Mouse (Mus musculus): ENCODE measurements around the gene Rab11b. TPM values are rescaled to one million over a fixed set of nuclear protein-coding genes. Genes with fewer than 3 reads are reported as not detected.
"Not testable (repeated sequence)": the region's sequence is repeated elsewhere in the genome, so short reads cannot be mapped to it uniquely, and the experiment has no call there.

The Rab11b gene
- polyA plus RNA-seq, 1 experiment: 510 TPM

DNA sequence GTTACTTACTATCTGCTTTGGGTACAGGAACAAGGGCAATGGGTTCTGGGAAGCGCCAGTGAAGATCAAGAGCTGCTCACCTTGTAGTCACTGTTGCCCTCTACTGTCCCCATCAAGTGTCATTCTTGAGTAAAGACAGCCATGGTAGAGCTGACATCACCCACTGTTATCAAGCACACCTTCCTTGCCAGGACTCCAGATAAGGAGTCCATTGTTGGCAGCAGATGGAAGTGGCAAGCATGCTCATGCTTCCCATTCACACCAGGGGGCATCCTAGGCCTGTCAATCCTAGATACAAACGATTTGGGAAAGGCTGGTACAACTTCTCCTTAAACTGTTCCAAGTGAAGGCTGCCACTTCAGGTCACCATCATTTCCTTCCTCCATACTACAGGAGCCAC, 14.3 kb downstream of the Rab11b start:
- Histone ChIP-seq H3K27ac (ENCODE audit: insufficient read depth, low read length) (no peak overlapping the region), H3K4me3 (replicated peaks; ENCODE audit: insufficient read depth, low read depth, low read length) (no peak overlapping the region), H3K4me1 (ENCODE audit: control insufficient read depth, insufficient read depth, low read length) (peaks cover 6% of the 10 kb centered on the region; the same call in 1 of the 2 replicates), H3K27me3 (ENCODE audit: control insufficient read depth, insufficient read depth, low read length) (no peaks in the 10 kb centered on the region)
- WGBS: 46% methylated on average over 2 of the region's 2 CpGs
- no peak for DNase-seq
- TF ChIP-seq POLR2A (IDR thresholded peaks at IDR 0.05; ENCODE audit: borderline replicate concordance, insufficient read depth, low read length) (no peak), CTCF (IDR thresholded peaks at IDR 0.05; ENCODE audit: borderline replicate concordance, insufficient read depth, low read depth, low read length) (peak; percentile 36; the same call in 1 of the 2 replicates)

DNA sequence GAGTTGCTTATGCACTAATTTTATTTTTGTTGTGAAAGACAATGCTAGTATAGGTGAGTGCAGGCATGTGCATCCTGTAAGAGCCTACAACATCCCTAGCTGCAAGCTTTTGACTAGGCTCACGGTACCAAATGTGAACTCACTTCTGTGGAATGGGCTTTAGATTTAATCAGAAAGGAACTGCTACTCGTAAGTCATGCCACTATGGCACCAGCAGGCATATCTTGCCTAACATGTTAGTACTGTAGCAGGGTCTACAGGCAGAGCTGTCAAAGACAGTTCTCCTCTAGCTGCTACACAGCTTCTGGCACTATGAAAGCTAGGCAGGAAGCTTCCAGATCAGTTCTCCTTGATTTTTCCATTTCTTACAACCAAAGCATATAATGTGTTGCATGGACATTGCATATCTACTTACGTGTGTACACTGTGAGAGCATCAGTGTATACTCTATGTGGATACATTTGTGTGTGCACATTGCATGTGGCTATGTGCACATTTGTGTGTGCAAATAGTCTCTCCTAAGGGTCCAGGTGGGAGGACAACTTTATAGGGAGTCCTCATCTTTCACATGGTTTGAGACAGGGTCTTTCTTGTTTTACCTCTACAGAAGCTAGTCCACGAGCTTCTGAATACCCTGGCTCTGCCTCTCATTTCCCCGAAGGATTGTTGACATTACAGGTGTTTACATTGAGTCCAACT, 15.5 kb downstream of the Rab11b start:
- H3K4me1 ChIP-seq (ENCODE audit: control insufficient read depth, insufficient read depth, low read length): peaks cover 6% of the 10 kb centered on the region; the same call in 1 of the 2 replicates
- no peak for TF ChIP-seq POLR2A (IDR thresholded peaks at IDR 0.05; ENCODE audit: borderline replicate concordance, insufficient read depth, low read length)
- TF ChIP-seq CTCF (IDR thresholded peaks at IDR 0.05; ENCODE audit: borderline replicate concordance, insufficient read depth, low read depth, low read length): no peak
- no peaks in the 10 kb centered on the region for H3K27me3 ChIP-seq (ENCODE audit: control insufficient read depth, insufficient read depth, low read length)
- WGBS: 85% methylated on average over 5 of the region's 5 CpGs
- no peak for DNase-seq
- no peak overlapping the region for H3K27ac ChIP-seq (ENCODE audit: insufficient read depth, low read length)
- H3K4me3 ChIP-seq (replicated peaks; ENCODE audit: insufficient read depth, low read depth, low read length): no peak overlapping the region

- Histone ChIP-seq H3K27me3 (ENCODE audit: control insufficient read depth, insufficient read depth, low read length) (no peaks in the 10 kb centered on the region), H3K4me3 (replicated peaks; ENCODE audit: insufficient read depth, low read depth, low read length) (no peak overlapping the region), H3K27ac (ENCODE audit: insufficient read depth, low read length) (no peak overlapping the region), H3K4me1 (ENCODE audit: control insufficient read depth, insufficient read depth, low read length) (peaks cover 6% of the 10 kb centered on the region; the same call in 1 of the 2 replicates)
- DNase-seq: no peak
- TF ChIP-seq CTCF (IDR thresholded peaks at IDR 0.05; ENCODE audit: borderline replicate concordance, insufficient read depth, low read depth, low read length) (no peak), POLR2A (IDR thresholded peaks at IDR 0.05; ENCODE audit: borderline replicate concordance, insufficient read depth, low read length) (no peak)
- 91% methylated on average over 1 of the region's 1 CpGs for WGBS
Observed at GRCm38 (mm10) chr17:33742420-33742819, 17.9 kb downstream of the Rab11b start.

DNA sequence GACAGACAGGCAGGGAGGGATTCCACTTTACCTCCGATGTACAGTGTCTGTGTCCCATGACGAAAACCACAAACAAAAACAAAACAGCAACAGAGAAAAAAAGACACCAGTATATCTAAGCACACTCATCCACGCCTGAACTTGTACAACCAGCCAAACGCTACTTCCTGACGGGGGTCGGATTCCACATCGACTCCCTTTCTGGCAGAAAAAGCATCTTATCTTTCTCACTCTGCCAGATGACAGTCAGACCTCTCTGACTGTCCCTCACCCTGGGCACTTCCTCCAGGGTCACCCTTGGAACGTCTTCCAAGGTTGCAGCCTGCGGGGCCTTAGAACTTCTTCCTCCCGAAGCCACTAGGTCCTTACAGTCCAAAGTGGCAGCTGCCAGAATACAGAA, 26.8 kb downstream of the Rab11b start:
- not testable (repeated sequence) for H3K27ac ChIP-seq (ENCODE audit: insufficient read depth, low read length); H3K27me3 ChIP-seq (ENCODE audit: control insufficient read depth, insufficient read depth, low read length); H3K4me1 ChIP-seq (ENCODE audit: control insufficient read depth, insufficient read depth, low read length); H3K4me3 ChIP-seq (replicated peaks; ENCODE audit: insufficient read depth, low read depth, low read length); DNase-seq
- 71% methylated on average over 10 of the region's 10 CpGs for WGBS

- not testable (repeated sequence) for DNase-seq; H3K27me3 ChIP-seq (ENCODE audit: control insufficient read depth, insufficient read depth, low read length); H3K27ac ChIP-seq (ENCODE audit: insufficient read depth, low read length); H3K4me1 ChIP-seq (ENCODE audit: control insufficient read depth, insufficient read depth, low read length); H3K4me3 ChIP-seq (replicated peaks; ENCODE audit: insufficient read depth, low read depth, low read length)
- whole genome bisulfite sequencing: 32% methylated on average over 9 of the region's 9 CpGs
Observed at GRCm38 (mm10) chr17:33732556-33733083, 27.7 kb downstream of the Rab11b start.

DNA sequence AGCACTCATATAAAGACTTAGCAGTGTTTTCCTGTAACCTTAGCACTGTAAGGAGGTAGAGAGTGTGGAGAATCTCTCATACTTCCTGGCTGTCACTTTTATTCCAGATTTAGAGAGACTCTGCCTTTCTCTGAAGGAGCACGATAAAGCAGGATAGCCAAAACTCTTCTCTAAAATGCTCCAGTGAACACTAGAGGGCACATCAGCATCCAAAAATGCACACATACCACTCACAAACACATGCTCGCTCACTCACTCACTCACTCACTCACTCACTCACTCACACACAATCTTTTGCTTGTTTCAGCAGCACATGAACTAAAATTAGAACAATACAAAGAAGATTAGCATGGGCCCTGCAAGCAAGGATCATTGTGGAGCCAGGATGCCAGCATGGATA, 31.1 kb downstream of the Rab11b start:
- TF ChIP-seq POLR2A (IDR thresholded peaks at IDR 0.05; ENCODE audit: borderline replicate concordance, insufficient read depth, low read length) (no peak), CTCF (IDR thresholded peaks at IDR 0.05; ENCODE audit: borderline replicate concordance, insufficient read depth, low read depth, low read length) (no peak)
- Histone ChIP-seq H3K27me3 (ENCODE audit: control insufficient read depth, insufficient read depth, low read length) (no peaks in the 10 kb centered on the region; the same call in 1 of the 2 replicates), H3K4me1 (ENCODE audit: control insufficient read depth, insufficient read depth, low read length) (no peaks in the 10 kb centered on the region), H3K4me3 (replicated peaks; ENCODE audit: insufficient read depth, low read depth, low read length) (no peak overlapping the region), H3K27ac (ENCODE audit: insufficient read depth, low read length) (no peak overlapping the region)
- DNase-seq: no peak
- 42% methylated on average over 2 of the region's 2 CpGs for WGBS

DNA sequence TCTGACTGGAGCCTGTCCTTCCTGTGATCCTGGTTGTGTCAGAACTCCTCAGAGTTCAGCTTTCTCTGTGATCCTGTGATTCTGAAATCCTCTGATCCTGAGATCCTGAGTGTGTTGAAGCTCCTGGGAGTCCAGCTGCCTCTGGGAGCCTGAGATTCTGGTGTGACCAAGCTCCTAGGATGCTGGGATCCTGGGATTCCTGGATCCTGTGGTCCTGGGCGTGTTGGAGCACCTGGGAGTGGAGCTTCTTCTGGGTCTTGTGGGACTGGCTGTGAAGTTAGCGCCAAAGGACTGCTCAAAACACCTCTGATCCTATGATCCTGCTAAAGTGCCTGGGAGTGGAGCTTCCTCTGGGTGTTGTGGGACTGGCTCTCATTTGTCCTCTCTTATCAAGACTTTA, 31.9 kb downstream of the Rab11b start:
- Histone ChIP-seq H3K4me1 (ENCODE audit: control insufficient read depth, insufficient read depth, low read length) (no peaks in the 10 kb centered on the region), H3K4me3 (replicated peaks; ENCODE audit: insufficient read depth, low read depth, low read length) (no peak overlapping the region), H3K27me3 (ENCODE audit: control insufficient read depth, insufficient read depth, low read length) (no peaks in the 10 kb centered on the region; the same call in 1 of the 2 replicates), H3K27ac (ENCODE audit: insufficient read depth, low read length) (no peak overlapping the region)
- TF ChIP-seq POLR2A (IDR thresholded peaks at IDR 0.05; ENCODE audit: borderline replicate concordance, insufficient read depth, low read length) (no peak), CTCF (IDR thresholded peaks at IDR 0.05; ENCODE audit: borderline replicate concordance, insufficient read depth, low read depth, low read length) (no peak)
- WGBS: 70% methylated on average over 2 of the region's 2 CpGs
- no peak for DNase-seq

DNA sequence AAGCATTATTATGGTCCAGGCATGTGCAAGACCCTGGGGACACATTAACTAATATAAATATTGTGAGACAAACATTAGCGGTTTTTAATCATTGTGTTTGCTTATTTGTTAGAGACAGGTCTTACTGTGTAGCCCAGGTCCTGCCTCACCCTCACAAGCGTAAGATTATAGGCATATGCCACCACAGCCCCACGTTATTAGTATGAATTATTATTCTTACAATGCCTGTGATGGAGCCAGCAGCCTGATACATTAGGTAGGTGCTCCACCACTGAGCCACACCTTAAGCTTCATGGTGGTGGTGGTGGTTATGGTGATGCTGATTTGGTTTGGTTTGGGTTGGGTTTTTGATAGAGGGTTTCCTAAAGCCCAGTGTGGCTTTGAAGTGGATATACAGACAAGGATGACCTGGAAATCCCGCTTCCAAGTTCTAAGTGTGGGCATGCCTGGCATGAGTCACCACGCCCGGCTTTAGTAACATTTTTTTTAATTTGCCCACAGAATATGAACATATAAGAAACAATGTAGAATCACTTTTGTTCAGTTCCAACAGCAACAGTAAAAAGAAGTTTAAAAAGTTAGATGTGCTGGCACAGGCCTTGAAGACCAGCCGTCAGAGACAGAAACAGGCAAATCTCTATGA, 40.5 kb downstream of the Rab11b start:
- no peaks in the 10 kb centered on the region for H3K27me3 ChIP-seq (ENCODE audit: control insufficient read depth, insufficient read depth, low read length)
- no peaks in the 10 kb centered on the region for H3K4me1 ChIP-seq (ENCODE audit: control insufficient read depth, insufficient read depth, low read length)
- no peak overlapping the region for H3K27ac ChIP-seq (ENCODE audit: insufficient read depth, low read length)
- no peak for DNase-seq
- H3K4me3 ChIP-seq (replicated peaks; ENCODE audit: insufficient read depth, low read depth, low read length): no peak overlapping the region
- TF ChIP-seq CTCF (IDR thresholded peaks at IDR 0.05; ENCODE audit: borderline replicate concordance, insufficient read depth, low read depth, low read length): no peak
- TF ChIP-seq POLR2A (IDR thresholded peaks at IDR 0.05; ENCODE audit: borderline replicate concordance, insufficient read depth, low read length): no peak
- 97% methylated on average over 7 of the region's 7 CpGs for WGBS
